Mouse (Mus musculus): ENCODE results near the gene Dsn1.

The Dsn1 gene

GRCm38 (mm10) chr2:157027106-157028008 lies 20.4 kb upstream of the Dsn1 start:
- DNase-seq (ENCODE audit: low spot score): no peak

- DNase-seq (ENCODE audit: low spot score): no peak
These were observed 14.2 kb upstream of the Dsn1 start for GRCm38 (mm10) chr2:157021156-157021555.

GRCm38 (mm10) chr2:157019228-157019627 lies 12.3 kb upstream of the Dsn1 start:
- no peak for DNase-seq (ENCODE audit: low spot score)

- no peak for DNase-seq (ENCODE audit: low spot score)
These were observed 9.7 kb upstream of the Dsn1 start for GRCm38 (mm10) chr2:157016529-157017270.

GRCm38 (mm10) chr2:157012341-157012740 lies 5.4 kb upstream of the Dsn1 start:
- no peak for DNase-seq (ENCODE audit: low spot score)

GRCm38 (mm10) chr2:157010634-157011310 lies 3.8 kb upstream of the Dsn1 start:
- no peak for DNase-seq (ENCODE audit: low spot score)

- no peak for DNase-seq (ENCODE audit: low spot score)
These were observed 3.2 kb upstream of the Dsn1 start for GRCm38 (mm10) chr2:157010121-157010520.

GRCm38 (mm10) chr2:157008509-157008908 lies 1.6 kb upstream of the Dsn1 start:
- no peak for DNase-seq (ENCODE audit: low spot score)

- DNase-seq (ENCODE audit: low spot score): no peak
These were observed 261 bp upstream of the Dsn1 start for GRCm38 (mm10) chr2:157007234-157007596.

GRCm38 (mm10) chr2:157002321-157002720 lies 4.6 kb downstream of the Dsn1 start:
- DNase-seq (ENCODE audit: low spot score): peak; percentile 86

- no peak for DNase-seq (ENCODE audit: low spot score)
These were observed 8.7 kb downstream of the Dsn1 start for GRCm38 (mm10) chr2:156998263-156998662.

- DNase-seq (ENCODE audit: low spot score): peak; percentile 85
These were observed 10.4 kb downstream of the Dsn1 start for GRCm38 (mm10) chr2:156996576-156996975.

GRCm38 (mm10) chr2:156991470-156992319 lies 15.3 kb downstream of the Dsn1 start, which contains the start of gene Ndrg3:
Gene Ndrg3 (minus strand): TSS chr2:156992056.
- DNase-seq (ENCODE audit: low spot score): peak; percentile 98

GRCm38 (mm10) chr2:156990727-156991431 lies 16.1 kb downstream of the Dsn1 start:
- DNase-seq (ENCODE audit: low spot score): no peak

- no peak for DNase-seq (ENCODE audit: low spot score)
These were observed 19.6 kb downstream of the Dsn1 start for GRCm38 (mm10) chr2:156987316-156987715.

GRCm38 (mm10) chr2:156982864-156983263 lies 24.1 kb downstream of the Dsn1 start:
- DNase-seq (ENCODE audit: low spot score): peak; percentile 35

GRCm38 (mm10) chr2:156981291-156981690 lies 25.7 kb downstream of the Dsn1 start:
- DNase-seq (ENCODE audit: low spot score): no peak

- DNase-seq (ENCODE audit: low spot score): no peak
These were observed 26.9 kb downstream of the Dsn1 start for GRCm38 (mm10) chr2:156980059-156980458.

- no peak for DNase-seq (ENCODE audit: low spot score)
These were observed 30.2 kb downstream of the Dsn1 start for GRCm38 (mm10) chr2:156976711-156977110.

- no peak for DNase-seq (ENCODE audit: low spot score)
These were observed 32.0 kb downstream of the Dsn1 start for GRCm38 (mm10) chr2:156974967-156975366.

Measured in adipocyte (in vitro differentiated cells).